Mouse (Mus musculus): ENCODE measurements at regions not wholly inside any gene's neighbourhood (a gene's known extent, or its start where the extent isn't known, plus 50 kb on each side); places are given as distances from the start of the nearest gene placed in this dataset.

- no peak for ATAC-seq (replicated peaks; ENCODE audit: insufficient number of reproducible peaks, insufficient read depth, low FRiP score, low read depth)
- Histone ChIP-seq H3K27me3 (peaks cover 53% of the 10 kb centered on the region), H3K9ac (no peak overlapping the region), H3K9me3 (replicated peaks) (no peaks in the 10 kb centered on the region), H3K4me3 (no peak overlapping the region), H3K4me1 (replicated peaks) (peaks cover 8% of the 10 kb centered on the region), H3K27ac (no peak overlapping the region), H3K36me3 (no peaks in the 10 kb centered on the region), H3K4me2 (no peak overlapping the region)
- WGBS = 71% methylated on average over 5 of the region's 5 CpGs
Observed at GRCm38 (mm10) chr9:61258100-61258499, 114.1 kb upstream of the Tle3 start.

DNA sequence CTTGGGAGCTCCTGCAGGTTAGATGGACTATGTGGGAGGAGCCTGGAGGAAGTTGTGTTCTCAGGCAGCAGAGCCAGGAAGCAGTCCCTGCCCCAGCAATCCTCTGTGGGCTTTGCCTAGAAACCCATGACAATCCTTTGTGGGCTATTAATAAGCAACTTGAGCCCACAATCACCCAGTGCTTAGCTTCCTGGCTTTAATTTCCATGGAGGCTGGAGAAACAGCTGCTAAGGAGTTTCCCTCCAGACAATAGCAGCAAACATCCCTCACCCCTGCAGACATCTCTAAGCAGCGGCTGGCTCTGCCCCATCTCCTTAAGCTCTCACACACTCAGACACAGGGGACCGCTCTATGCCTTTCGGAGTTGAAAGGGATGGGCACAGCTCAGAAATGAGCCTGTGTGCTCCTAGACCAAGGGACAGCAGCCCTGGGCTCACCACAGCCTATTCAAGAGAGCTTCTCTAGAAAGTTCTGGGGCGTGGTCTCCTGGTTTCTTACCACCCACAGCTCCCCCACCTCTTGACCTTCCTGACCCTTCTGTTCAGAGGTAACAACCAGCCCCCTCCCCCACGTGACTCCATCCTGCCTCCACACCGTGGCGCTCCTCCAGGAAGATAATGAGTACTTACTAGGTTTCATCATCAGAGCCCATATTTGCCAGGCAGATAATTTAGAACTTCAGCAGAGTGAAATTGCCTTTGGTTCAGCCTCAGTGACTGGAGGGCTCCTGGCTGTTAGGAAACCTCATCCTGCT lies 112.6 kb upstream of the Tle3 start:
- Histone ChIP-seq H3K4me2 (no peak overlapping the region), H3K4me1 (replicated peaks) (peaks cover 8% of the 10 kb centered on the region), H3K27me3 (peaks cover 60% of the 10 kb centered on the region), H3K9me3 (replicated peaks) (no peaks in the 10 kb centered on the region), H3K4me3 (no peak overlapping the region), H3K27ac (no peak overlapping the region), H3K36me3 (no peaks in the 10 kb centered on the region), H3K9ac (no peak overlapping the region)
- 20% methylated on average over 7 of the region's 7 CpGs for WGBS
- no peak; the same call in 1 of the 2 replicates for ATAC-seq (replicated peaks; ENCODE audit: insufficient number of reproducible peaks, insufficient read depth, low FRiP score, low read depth)

GRCm38 (mm10) chr9:61261263-61261662 lies 110.9 kb upstream of the Tle3 start:
- H3K4me1 ChIP-seq (replicated peaks) = peaks cover 8% of the 10 kb centered on the region
- no peak overlapping the region for H3K27ac ChIP-seq
- H3K4me3 ChIP-seq = no peak overlapping the region
- no peak overlapping the region for H3K9ac ChIP-seq
- H3K4me2 ChIP-seq = no peak overlapping the region
- WGBS = 54% methylated on average over 6 of the region's 6 CpGs
- peaks cover 58% of the 10 kb centered on the region for H3K27me3 ChIP-seq
- H3K36me3 ChIP-seq = no peaks in the 10 kb centered on the region
- 0 out of 2 replicates have a peak, but pooled peaks cover 4% of the 10 kb centered on the region for H3K9me3 ChIP-seq (replicated peaks)
- no peak for ATAC-seq (replicated peaks; ENCODE audit: insufficient number of reproducible peaks, insufficient read depth, low FRiP score, low read depth)

- H3K27me3 ChIP-seq = peaks cover 55% of the 10 kb centered on the region
- ATAC-seq (replicated peaks; ENCODE audit: insufficient number of reproducible peaks, insufficient read depth, low FRiP score, low read depth) = no peak
- 0 out of 2 replicates have a peak, but pooled peaks cover 4% of the 10 kb centered on the region for H3K9me3 ChIP-seq (replicated peaks)
- H3K4me1 ChIP-seq (replicated peaks) = peaks cover 8% of the 10 kb centered on the region
- no peak overlapping the region for H3K4me2 ChIP-seq
- no peak overlapping the region for H3K9ac ChIP-seq
- no peak overlapping the region for H3K27ac ChIP-seq
- H3K36me3 ChIP-seq = no peaks in the 10 kb centered on the region
- no peak overlapping the region for H3K4me3 ChIP-seq
- WGBS = 50% methylated on average over 12 of the region's 12 CpGs
Observed at GRCm38 (mm10) chr9:61261739-61262333, 110.3 kb upstream of the Tle3 start.

- H3K4me2 ChIP-seq = no peak overlapping the region
- WGBS = 77% methylated on average over 4 of the region's 4 CpGs
- H3K4me3 ChIP-seq = no peak overlapping the region
- H3K27me3 ChIP-seq = peaks cover 69% of the 10 kb centered on the region
- H3K4me1 ChIP-seq (replicated peaks) = peaks cover 8% of the 10 kb centered on the region
- no peak overlapping the region for H3K9ac ChIP-seq
- no peaks in the 10 kb centered on the region for H3K36me3 ChIP-seq
- no peak overlapping the region for H3K27ac ChIP-seq
- 0 out of 2 replicates have a peak, but pooled peaks cover 4% of the 10 kb centered on the region for H3K9me3 ChIP-seq (replicated peaks)
- ATAC-seq (replicated peaks; ENCODE audit: insufficient number of reproducible peaks, insufficient read depth, low FRiP score, low read depth) = no peak
Observed at GRCm38 (mm10) chr9:61263335-61263734, 108.8 kb upstream of the Tle3 start.

DNA sequence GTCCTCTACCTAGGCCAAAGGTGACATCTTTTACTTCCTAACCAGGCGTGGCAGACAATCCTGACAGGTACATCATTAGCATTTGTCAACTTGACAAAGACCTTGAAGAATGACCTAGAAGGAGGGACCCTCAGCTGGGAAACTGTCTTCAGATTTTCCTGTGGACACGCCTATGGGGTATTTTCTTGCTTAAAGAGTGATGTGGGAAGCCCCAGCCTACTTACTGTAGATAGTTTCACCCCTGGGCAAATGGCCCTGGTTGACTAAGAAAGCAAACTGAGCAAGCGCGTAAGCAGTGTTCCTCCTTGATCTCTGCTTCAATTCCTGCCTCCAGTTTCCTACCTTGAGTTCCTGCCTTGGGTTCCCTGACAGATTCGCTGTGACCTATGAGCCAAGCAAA lies 106.7 kb upstream of the Tle3 start:
- Histone ChIP-seq H3K4me2 (no peak overlapping the region), H3K9ac (no peak overlapping the region), H3K27me3 (peaks cover 74% of the 10 kb centered on the region), H3K4me1 (replicated peaks) (no peaks in the 10 kb centered on the region), H3K36me3 (no peaks in the 10 kb centered on the region), H3K9me3 (replicated peaks) (0 out of 2 replicates have a peak, but pooled peaks cover 4% of the 10 kb centered on the region), H3K27ac (no peak overlapping the region), H3K4me3 (no peak overlapping the region)
- WGBS = 80% methylated on average over 5 of the region's 5 CpGs
- ATAC-seq (replicated peaks; ENCODE audit: insufficient number of reproducible peaks, insufficient read depth, low FRiP score, low read depth) = no peak

- ATAC-seq (replicated peaks; ENCODE audit: insufficient number of reproducible peaks, insufficient read depth, low FRiP score, low read depth) = no peak
- H3K27me3 ChIP-seq = peaks cover 77% of the 10 kb centered on the region
- no peak overlapping the region for H3K4me3 ChIP-seq
Observed at GRCm38 (mm10) chr9:61266992-61267391, 105.2 kb upstream of the Tle3 start.

GRCm38 (mm10) chr9:61267541-61267940 lies 104.6 kb upstream of the Tle3 start:
- Histone ChIP-seq H3K9ac (no peak overlapping the region), H3K4me2 (no peak overlapping the region), H3K27me3 (peaks cover 77% of the 10 kb centered on the region), H3K4me1 (replicated peaks) (no peaks in the 10 kb centered on the region), H3K27ac (no peak overlapping the region), H3K4me3 (no peak overlapping the region), H3K36me3 (no peaks in the 10 kb centered on the region), H3K9me3 (replicated peaks) (0 out of 2 replicates have a peak, but pooled peaks cover 4% of the 10 kb centered on the region)
- WGBS = 48% methylated on average over 4 of the region's 4 CpGs
- ATAC-seq (replicated peaks; ENCODE audit: insufficient number of reproducible peaks, insufficient read depth, low FRiP score, low read depth) = no peak

More at GRCm38 (mm10) chr9:61266992-61267391, 105.2 kb upstream of the Tle3 start:
- H3K9me3 ChIP-seq (replicated peaks) = 0 out of 2 replicates have a peak, but pooled peaks cover 4% of the 10 kb centered on the region
- no peaks in the 10 kb centered on the region for H3K36me3 ChIP-seq
- H3K9ac ChIP-seq = no peak overlapping the region
- no peaks in the 10 kb centered on the region for H3K4me1 ChIP-seq (replicated peaks)
- WGBS = 84% methylated on average over 6 of the region's 6 CpGs
- H3K4me2 ChIP-seq = no peak overlapping the region
- no peak overlapping the region for H3K27ac ChIP-seq

DNA sequence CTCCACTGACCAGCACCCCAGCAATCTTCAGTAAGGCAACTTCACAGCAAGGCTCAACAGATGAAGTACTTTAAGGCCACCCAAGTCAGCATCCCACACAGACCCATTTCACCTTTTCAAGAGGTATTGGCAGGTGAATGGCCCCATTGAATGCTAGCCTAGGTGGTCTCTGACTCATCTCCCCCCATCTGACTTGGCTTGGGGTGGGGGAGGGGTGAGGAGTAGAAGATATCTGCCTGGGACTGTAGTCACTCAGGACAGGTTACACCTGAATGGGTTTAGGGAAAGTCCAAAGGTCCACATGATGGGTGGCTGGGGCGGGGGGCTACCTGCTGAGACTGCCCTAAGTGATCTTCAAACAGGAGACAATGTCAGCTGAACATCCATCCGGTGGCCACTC lies 104.0 kb upstream of the Tle3 start:
- peaks cover 80% of the 10 kb centered on the region for H3K27me3 ChIP-seq
- 73% methylated on average over 2 of the region's 2 CpGs for WGBS

GRCm38 (mm10) chr9:61268681-61269080 lies 103.5 kb upstream of the Tle3 start:
- H3K4me3 ChIP-seq = no peak overlapping the region
- H3K4me2 ChIP-seq = no peak overlapping the region
- 0 out of 2 replicates have a peak, but pooled peaks cover 4% of the 10 kb centered on the region for H3K9me3 ChIP-seq (replicated peaks)
- ATAC-seq (replicated peaks; ENCODE audit: insufficient number of reproducible peaks, insufficient read depth, low FRiP score, low read depth) = no peak
- H3K9ac ChIP-seq = no peak overlapping the region
- no peaks in the 10 kb centered on the region for H3K36me3 ChIP-seq
- peaks cover 81% of the 10 kb centered on the region for H3K27me3 ChIP-seq
- H3K27ac ChIP-seq = no peak overlapping the region
- WGBS = 83% methylated on average over 2 of the region's 2 CpGs
- no peaks in the 10 kb centered on the region for H3K4me1 ChIP-seq (replicated peaks)

More for the DNA sequence above, 104.0 kb upstream of the Tle3 start:
- no peak overlapping the region for H3K4me2 ChIP-seq
- no peak for ATAC-seq (replicated peaks; ENCODE audit: insufficient number of reproducible peaks, insufficient read depth, low FRiP score, low read depth)
- H3K9ac ChIP-seq = no peak overlapping the region
- no peak overlapping the region for H3K27ac ChIP-seq
- H3K4me1 ChIP-seq (replicated peaks) = no peaks in the 10 kb centered on the region
- H3K36me3 ChIP-seq = no peaks in the 10 kb centered on the region
- H3K4me3 ChIP-seq = no peak overlapping the region
- H3K9me3 ChIP-seq (replicated peaks) = 0 out of 2 replicates have a peak, but pooled peaks cover 4% of the 10 kb centered on the region

GRCm38 (mm10) chr9:61269151-61269870 lies 102.9 kb upstream of the Tle3 start:
- Histone ChIP-seq H3K27ac (no peak overlapping the region), H3K36me3 (no peaks in the 10 kb centered on the region), H3K4me2 (no peak overlapping the region), H3K4me1 (replicated peaks) (no peaks in the 10 kb centered on the region), H3K9ac (no peak overlapping the region), H3K27me3 (peaks cover 79% of the 10 kb centered on the region), H3K4me3 (no peak overlapping the region), H3K9me3 (replicated peaks) (0 out of 2 replicates have a peak, but pooled peaks cover 4% of the 10 kb centered on the region)
- 80% methylated on average over 5 of the region's 5 CpGs for WGBS
- no peak for ATAC-seq (replicated peaks; ENCODE audit: insufficient number of reproducible peaks, insufficient read depth, low FRiP score, low read depth)

Data from heart, embryonic 15.5 days (tissue).